Mouse (Mus musculus) intestine, postnatal 0 days (tissue): Measurements from ENCODE around the gene Scamp5. TPM values are rescaled to one million over a fixed set of nuclear protein-coding genes. Genes with fewer than 3 reads are reported as not detected.
"Not testable (repeated sequence)": the region's sequence is repeated elsewhere in the genome, so short reads cannot be mapped to it uniquely, and the experiment has no call there.

ENCODE experiments used
- ATAC-seq: fragments of 200-750 bp; cut with Nextera tagmentation; 2 replicates; pipeline ENCODE4 v1.8.0; 2017; ENCODE audit warnings: mild to moderate bottlenecking, moderate TSS enrichment, moderate library complexity
- H3K27ac ChIP-seq: fragments of 300-500 bp; sonication (generic); 2 replicates; pipeline ENCODE4 v1.5.1; 2014; ENCODE audit warnings: mild to moderate bottlenecking, low read depth, low read length, moderate library complexity
- H3K27me3 ChIP-seq: fragments of 300-500 bp; sonication (generic); replicated peaks from 2 replicates; pipeline ENCODE4 v1.6.1; 2014; ENCODE audit warnings: low read length, mixed read lengths; ENCODE audit not compliant: control insufficient read depth, insufficient read depth
- H3K36me3 ChIP-seq: fragments of 300-500 bp; sonication (generic); 2 replicates; pipeline ENCODE4 v1.6.1; 2014; ENCODE audit warnings: mild to moderate bottlenecking, moderate library complexity; ENCODE audit not compliant: control insufficient read depth, insufficient read depth
- H3K4me1 ChIP-seq: fragments of 300-500 bp; sonication (generic); replicated peaks from 2 replicates; pipeline ENCODE4 v1.6.1; 2014; ENCODE audit warnings: antibody characterized with exemption, low read length, mixed read lengths; ENCODE audit not compliant: control insufficient read depth, insufficient read depth
- H3K4me2 ChIP-seq: fragments of 300-500 bp; sonication (generic); replicated peaks from 2 replicates; pipeline ENCODE4 v1.6.1; 2014; ENCODE audit warnings: low read depth, mild to moderate bottlenecking, moderate library complexity
- H3K4me3 ChIP-seq: fragments of 300-500 bp; sonication (generic); 2 replicates; pipeline ENCODE4 v1.5.1; 2014; ENCODE audit warnings: low read depth, low read length
- H3K9ac ChIP-seq: fragments of 300-500 bp; sonication (generic); 2 replicates; pipeline ENCODE4 v1.6.1; 2014; ENCODE audit warnings: mild to moderate bottlenecking, low read depth, low read length
- H3K9me3 ChIP-seq: fragments of 300-500 bp; sonication (generic); 2 replicates; pipeline ENCODE4 v1.6.1; 2016; ENCODE audit warnings: mixed run types; ENCODE audit not compliant: control insufficient read depth
- CTCF ChIP-seq: sonication (generic); IDR thresholded peaks from 2 replicates; pipeline ENCODE4 v1.5.1; 2016; ENCODE audit warnings: low read depth, mild to moderate bottlenecking, control low read depth, antibody characterized with exemption, moderate library complexity
- WGBS: fragments of 180-500 bp; shearing (Covaris S2); extraction: QIAGEN DNeasy Blood & Tissue Kit; methylation state at CpG from one replicate; pipeline ENCODE4 v1.1.7; 2014; 5-methylcytosine and 5-hydroxymethylcytosine counted together
- polyA plus RNA-seq: library from polyadenylated mRNA; unstranded; fragments of >200 nt; fragmentation: Nextera tagmentation; extraction: Ambion mirVana; gene quantifications from 2 replicates; pipeline ENCODE4 v1.2.1, GENCODE M21; 2015

Gene Scamp5
- polyA plus RNA-seq, 1 experiment from 2014 or later: 15.9 TPM

- TF ChIP-seq CTCF: peak; percentile 90
- peak; percentile 64 for ATAC-seq
- 0 out of 2 replicates have a peak overlapping the region, but pooled peaks have one; percentile 17 for H3K9ac ChIP-seq
- peaks cover 18% of the 10 kb centered on the region for H3K4me1 ChIP-seq
- H3K4me2 ChIP-seq: peak overlapping the region; percentile 24; the same call in 1 of the 2 replicates
- H3K36me3 ChIP-seq: peaks cover 7% of the 10 kb centered on the region; the same call in 1 of the 2 replicates
- WGBS: 11% methylated on average over 11 of the region's 11 CpGs
- no peaks in the 10 kb centered on the region for H3K27me3 ChIP-seq
- no peaks in the 10 kb centered on the region for H3K9me3 ChIP-seq
- H3K4me3 ChIP-seq: no peak overlapping the region
- H3K27ac ChIP-seq: peak overlapping the region; percentile 64
Measured at GRCm38 (mm10) chr9:57433097-57434032, 34.5 kb downstream of the Scamp5 start.

- Histone ChIP-seq H3K27ac (peak overlapping the region; percentile 64), H3K4me3 (no peak overlapping the region), H3K9me3 (no peaks in the 10 kb centered on the region), H3K27me3 (no peaks in the 10 kb centered on the region), H3K9ac (no peak overlapping the region), H3K4me2 (no peak overlapping the region), H3K4me1 (peaks cover 23% of the 10 kb centered on the region), H3K36me3 (peaks cover 7% of the 10 kb centered on the region; the same call in 1 of the 2 replicates)
- no peak for ATAC-seq
- no peak for TF ChIP-seq CTCF
- WGBS: 95% methylated on average over 3 of the region's 3 CpGs
Measured at GRCm38 (mm10) chr9:57432480-57432879, 35.4 kb downstream of the Scamp5 start.

- H3K36me3 ChIP-seq: 0 out of 2 replicates have a peak, but pooled peaks cover 3% of the 10 kb centered on the region
- peaks cover 23% of the 10 kb centered on the region for H3K4me1 ChIP-seq
- no peaks in the 10 kb centered on the region for H3K9me3 ChIP-seq
- H3K4me2 ChIP-seq: no peak overlapping the region
- ATAC-seq: peak; percentile 47; the same call in 1 of the 2 replicates
- H3K4me3 ChIP-seq: no peak overlapping the region
- no peaks in the 10 kb centered on the region for H3K27me3 ChIP-seq
- H3K9ac ChIP-seq: no peak overlapping the region
- 40% methylated on average over 9 of the region's 9 CpGs for WGBS
- TF ChIP-seq CTCF: no peak
- H3K27ac ChIP-seq: peak overlapping the region; percentile 60
Measured at GRCm38 (mm10) chr9:57431202-57431601, 36.7 kb downstream of the Scamp5 start.

- no peaks in the 10 kb centered on the region for H3K27me3 ChIP-seq
- H3K4me2 ChIP-seq: no peak overlapping the region
- H3K9me3 ChIP-seq: no peaks in the 10 kb centered on the region
- peaks cover 20% of the 10 kb centered on the region for H3K4me1 ChIP-seq
- no peak for TF ChIP-seq CTCF
- no peak for ATAC-seq
- H3K4me3 ChIP-seq: no peak overlapping the region
- no peak overlapping the region for H3K27ac ChIP-seq
- no peak overlapping the region for H3K9ac ChIP-seq
- 0 out of 2 replicates have a peak, but pooled peaks cover 3% of the 10 kb centered on the region for H3K36me3 ChIP-seq
- WGBS: 36% methylated on average over 4 of the region's 4 CpGs
Measured at GRCm38 (mm10) chr9:57428391-57428790, 39.5 kb downstream of the Scamp5 start.

GRCm38 (mm10) chr9:57427937-57428336, 39.9 kb downstream of the Scamp5 start:
- Histone ChIP-seq H3K9me3 (no peaks in the 10 kb centered on the region), H3K27me3 (no peaks in the 10 kb centered on the region), H3K36me3 (0 out of 2 replicates have a peak, but pooled peaks cover 3% of the 10 kb centered on the region), H3K9ac (no peak overlapping the region), H3K4me2 (no peak overlapping the region), H3K4me3 (no peak overlapping the region), H3K27ac (no peak overlapping the region), H3K4me1 (peaks cover 16% of the 10 kb centered on the region)
- 52% methylated on average over 4 of the region's 4 CpGs for WGBS
- ATAC-seq: no peak
- no peak for TF ChIP-seq CTCF

- H3K4me3 ChIP-seq, H3K27me3 ChIP-seq, H3K9me3 ChIP-seq, H3K4me1 ChIP-seq, H3K4me2 ChIP-seq, H3K27ac ChIP-seq, ATAC-seq, H3K36me3 ChIP-seq, H3K9ac ChIP-seq: not testable (repeated sequence)
- 90% methylated on average over 4 of the region's 4 CpGs for WGBS
Measured at GRCm38 (mm10) chr9:57427123-57427522, 40.7 kb downstream of the Scamp5 start.
